Mouse (Mus musculus): ENCODE measurements around the gene Asic1. TPM values are rescaled to one million over a fixed set of nuclear protein-coding genes. Genes with fewer than 3 reads are reported as not detected.

Gene Asic1
- 49.7 and 51.7 TPM in 2 replicates for polyA plus RNA-seq (2014; fragmentation: Nextera tagmentation; extraction: Ambion mirVana)

GRCm38 (mm10) chr15:99670154-99670821 is at the start of gene Asic1:
Gene Asic1, plus strand, starts transcription at chr15:99670368.
- Histone ChIP-seq H3K27me3 (ENCODE audit: control insufficient read depth, insufficient read depth, low read length) (no peaks in the 10 kb centered on the region), H3K4me2 (replicated peaks) (peak within 1 kb of the TSS; percentile 69), H3K4me3 (replicated peaks; ENCODE audit: low read length) (peak within 1 kb of the TSS; percentile 90), H3K9ac (peak within 1 kb of the TSS; percentile 99), H3K27ac (peak within 1 kb of the TSS; percentile 92), H3K4me1 (replicated peaks; ENCODE audit: control insufficient read depth, insufficient read depth, low read length) (peaks cover 49% of the 10 kb centered on the region), H3K9me3 (ENCODE audit: control insufficient read depth, low read length) (no peaks in the 10 kb centered on the region), H3K36me3 (replicated peaks; ENCODE audit: control insufficient read depth, insufficient read depth) (peaks cover 19% of the 10 kb centered on the region; the same call in 1 of the 2 replicates)
- peak; percentile 66 for ATAC-seq (ENCODE audit: low FRiP score)
- under 1% methylated on average over 60 of the region's 74 CpGs for WGBS
- DNase-seq (ENCODE audit: low spot score) = peak; percentile 67

- H3K27me3 ChIP-seq (ENCODE audit: control insufficient read depth, insufficient read depth, low read length) = no peaks in the 10 kb centered on the region
- H3K9me3 ChIP-seq (ENCODE audit: control insufficient read depth, low read length) = no peaks in the 10 kb centered on the region
- H3K9ac ChIP-seq = no peak overlapping the region
- H3K4me1 ChIP-seq (replicated peaks; ENCODE audit: control insufficient read depth, insufficient read depth, low read length) = no peaks in the 10 kb centered on the region
- no peak overlapping the region for H3K27ac ChIP-seq
- ATAC-seq (ENCODE audit: low FRiP score) (no peak), DNase-seq (ENCODE audit: low spot score) (no peak)
- no peak overlapping the region for H3K4me3 ChIP-seq (replicated peaks; ENCODE audit: low read length)
- WGBS = 93% methylated on average over 11 of the region's 11 CpGs
- H3K4me2 ChIP-seq (replicated peaks) = no peak overlapping the region
- peaks cover 46% of the 10 kb centered on the region for H3K36me3 ChIP-seq (replicated peaks; ENCODE audit: control insufficient read depth, insufficient read depth)
These were observed 48.1 kb upstream of the Asic1 start for GRCm38 (mm10) chr15:99622063-99622462.

- no peak overlapping the region for H3K9ac ChIP-seq
- H3K4me1 ChIP-seq (replicated peaks; ENCODE audit: control insufficient read depth, insufficient read depth, low read length) = no peaks in the 10 kb centered on the region; the same call in 1 of the 2 replicates
- H3K9me3 ChIP-seq (ENCODE audit: control insufficient read depth, low read length) = no peaks in the 10 kb centered on the region
- DNase-seq (ENCODE audit: low spot score) = no peak
- H3K4me2 ChIP-seq (replicated peaks) = no peak overlapping the region
- no peaks in the 10 kb centered on the region for H3K27me3 ChIP-seq (ENCODE audit: control insufficient read depth, insufficient read depth, low read length)
- H3K4me3 ChIP-seq (replicated peaks; ENCODE audit: low read length) = no peak overlapping the region
- H3K36me3 ChIP-seq (replicated peaks; ENCODE audit: control insufficient read depth, insufficient read depth) = peaks cover 51% of the 10 kb centered on the region
- no peak overlapping the region for H3K27ac ChIP-seq
- no peak for ATAC-seq (ENCODE audit: low FRiP score)
These were observed 38.5 kb upstream of the Asic1 start for GRCm38 (mm10) chr15:99631618-99632017.

DNA sequence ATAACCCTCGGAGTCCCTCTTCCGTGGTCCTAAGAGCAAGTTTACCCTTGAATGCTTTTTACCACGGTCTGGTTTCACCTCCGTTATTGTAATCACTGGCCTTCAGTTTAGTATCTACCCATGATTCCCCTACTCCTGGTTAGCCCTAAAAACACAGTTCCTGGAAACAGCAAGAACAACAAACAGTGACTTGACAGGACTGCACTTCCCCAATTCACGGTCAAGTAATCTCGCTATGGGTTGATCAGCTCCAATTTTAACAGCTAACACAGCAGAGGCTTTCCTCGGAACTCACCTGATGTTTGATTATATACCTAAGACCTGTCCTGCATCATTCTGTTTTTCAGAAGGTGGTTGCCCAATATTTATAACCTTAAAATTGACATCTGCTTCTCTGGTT is 35.5 kb upstream of the Asic1 start:
- no peak for DNase-seq (ENCODE audit: low spot score)
- H3K9me3 ChIP-seq (ENCODE audit: control insufficient read depth, low read length) = no peaks in the 10 kb centered on the region
- H3K27ac ChIP-seq = no peak overlapping the region
- no peak for ATAC-seq (ENCODE audit: low FRiP score)
- WGBS = 94% methylated on average over 7 of the region's 7 CpGs
- no peak overlapping the region for H3K4me3 ChIP-seq (replicated peaks; ENCODE audit: low read length)
- no peak overlapping the region for H3K9ac ChIP-seq
- H3K27me3 ChIP-seq (ENCODE audit: control insufficient read depth, insufficient read depth, low read length) = no peaks in the 10 kb centered on the region
- H3K4me2 ChIP-seq (replicated peaks) = no peak overlapping the region
- peaks cover 15% of the 10 kb centered on the region for H3K4me1 ChIP-seq (replicated peaks; ENCODE audit: control insufficient read depth, insufficient read depth, low read length)
- H3K36me3 ChIP-seq (replicated peaks; ENCODE audit: control insufficient read depth, insufficient read depth) = peaks cover 45% of the 10 kb centered on the region

DNA sequence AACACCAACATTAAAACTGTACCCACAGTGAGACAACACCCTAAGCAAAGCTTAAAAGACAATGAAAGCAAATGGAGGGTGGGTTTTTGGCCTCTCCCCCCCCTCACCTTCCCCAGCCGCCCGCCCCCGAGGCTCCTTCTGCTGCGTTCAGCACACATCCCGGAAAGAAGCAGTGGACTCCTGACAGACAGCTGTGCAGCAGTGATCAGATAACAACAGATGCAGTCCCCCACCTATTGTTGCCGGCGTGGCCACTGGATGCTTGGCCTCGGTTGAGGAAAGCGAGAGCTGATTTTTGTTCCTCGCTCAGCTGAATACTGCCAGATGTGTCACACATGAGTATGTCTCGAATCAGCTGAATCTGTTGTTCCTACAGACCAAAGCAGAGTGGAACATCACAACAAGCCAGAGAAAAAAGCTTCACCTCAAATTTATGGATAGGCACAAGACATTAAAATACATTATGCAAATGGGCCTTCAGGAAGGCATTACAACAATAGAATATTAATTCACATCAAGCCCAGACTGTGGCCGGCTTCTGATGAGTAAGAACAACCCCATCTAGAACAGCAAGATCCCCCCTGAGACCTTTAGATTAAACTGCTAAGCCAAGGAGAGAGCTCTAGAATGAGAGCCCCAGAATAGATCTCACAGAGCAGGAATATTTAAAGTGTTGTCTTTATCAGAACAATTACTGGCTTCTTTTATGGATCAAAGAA is 32.6 kb upstream of the Asic1 start:
- Histone ChIP-seq H3K27ac (peak overlapping the region; percentile 92), H3K36me3 (replicated peaks; ENCODE audit: control insufficient read depth, insufficient read depth) (peaks cover 17% of the 10 kb centered on the region), H3K9me3 (ENCODE audit: control insufficient read depth, low read length) (no peaks in the 10 kb centered on the region), H3K4me2 (replicated peaks) (peak overlapping the region; percentile 35), H3K9ac (peak overlapping the region; percentile 48), H3K27me3 (ENCODE audit: control insufficient read depth, insufficient read depth, low read length) (no peaks in the 10 kb centered on the region), H3K4me3 (replicated peaks; ENCODE audit: low read length) (no peak overlapping the region), H3K4me1 (replicated peaks; ENCODE audit: control insufficient read depth, insufficient read depth, low read length) (peaks cover 17% of the 10 kb centered on the region)
- ATAC-seq (ENCODE audit: low FRiP score) = 0 out of 2 replicates have a peak, but pooled peaks have one; percentile 17
- no peak for DNase-seq (ENCODE audit: low spot score)
- 32% methylated on average over 12 of the region's 12 CpGs for WGBS

DNA sequence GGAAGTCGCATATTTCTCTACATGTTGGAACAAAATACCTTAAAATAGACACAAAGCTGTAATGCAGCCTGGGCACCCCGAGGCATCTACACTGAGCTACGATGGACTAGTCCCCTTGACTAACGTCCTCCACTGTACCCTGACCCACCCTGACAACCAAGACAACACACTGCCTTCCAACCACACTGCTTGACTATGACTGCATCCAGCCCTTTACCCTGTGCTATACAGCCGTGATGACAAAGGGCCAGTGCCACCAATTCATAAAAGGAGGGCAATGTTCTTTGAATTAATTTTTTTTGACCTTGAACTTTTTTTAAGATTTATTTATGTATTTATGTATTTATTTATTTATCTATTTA is 32.1 kb upstream of the Asic1 start:
- no peak for DNase-seq (ENCODE audit: low spot score)
- no peaks in the 10 kb centered on the region for H3K9me3 ChIP-seq (ENCODE audit: control insufficient read depth, low read length)
- H3K27ac ChIP-seq = peak overlapping the region; percentile 92
- H3K4me2 ChIP-seq (replicated peaks) = no peak overlapping the region
- 62% methylated on average over 5 of the region's 5 CpGs for WGBS
- no peak for ATAC-seq (ENCODE audit: low FRiP score)
- H3K4me1 ChIP-seq (replicated peaks; ENCODE audit: control insufficient read depth, insufficient read depth, low read length) = peaks cover 20% of the 10 kb centered on the region
- H3K36me3 ChIP-seq (replicated peaks; ENCODE audit: control insufficient read depth, insufficient read depth) = peaks cover 16% of the 10 kb centered on the region
- no peak overlapping the region for H3K9ac ChIP-seq
- H3K4me3 ChIP-seq (replicated peaks; ENCODE audit: low read length) = no peak overlapping the region
- H3K27me3 ChIP-seq (ENCODE audit: control insufficient read depth, insufficient read depth, low read length) = no peaks in the 10 kb centered on the region

- ATAC-seq (ENCODE audit: low FRiP score) = no peak
- WGBS = 39% methylated on average over 6 of the region's 6 CpGs
These were observed 27.5 kb upstream of the Asic1 start for GRCm38 (mm10) chr15:99642622-99643021.

DNA sequence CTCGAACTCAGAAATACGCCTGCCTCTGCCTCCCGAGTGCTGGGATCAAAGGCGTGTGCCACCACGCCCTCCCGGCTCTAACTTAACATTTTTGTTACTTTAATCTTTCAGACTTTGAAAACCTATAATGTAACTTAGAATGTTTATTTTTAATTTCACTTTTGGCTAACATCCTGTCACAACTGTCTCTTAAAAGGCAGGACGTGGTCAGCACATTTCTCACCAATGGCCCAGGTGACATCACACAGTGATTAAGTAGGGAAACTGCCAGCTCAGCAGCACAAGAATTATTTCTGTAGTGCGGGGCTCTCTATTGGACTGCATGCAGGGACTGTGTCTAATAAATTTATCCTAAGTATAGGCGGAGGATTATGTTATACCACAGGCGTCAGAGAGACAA is 26.3 kb upstream of the Asic1 start:
- no peak for DNase-seq (ENCODE audit: low spot score)
- H3K36me3 ChIP-seq (replicated peaks; ENCODE audit: control insufficient read depth, insufficient read depth) = 0 out of 2 replicates have a peak, but pooled peaks cover 7% of the 10 kb centered on the region
- peak overlapping the region; percentile 1 for H3K9ac ChIP-seq
- peaks cover 44% of the 10 kb centered on the region for H3K4me1 ChIP-seq (replicated peaks; ENCODE audit: control insufficient read depth, insufficient read depth, low read length)
- no peak overlapping the region for H3K4me3 ChIP-seq (replicated peaks; ENCODE audit: low read length)
- no peak for ATAC-seq (ENCODE audit: low FRiP score)
- WGBS = 68% methylated on average over 10 of the region's 10 CpGs
- H3K9me3 ChIP-seq (ENCODE audit: control insufficient read depth, low read length) = no peaks in the 10 kb centered on the region
- no peaks in the 10 kb centered on the region for H3K27me3 ChIP-seq (ENCODE audit: control insufficient read depth, insufficient read depth, low read length)
- peak overlapping the region; percentile 34 for H3K27ac ChIP-seq
- H3K4me2 ChIP-seq (replicated peaks) = no peak overlapping the region

More at GRCm38 (mm10) chr15:99642622-99643021, 27.5 kb upstream of the Asic1 start:
- Histone ChIP-seq H3K27me3 (ENCODE audit: control insufficient read depth, insufficient read depth, low read length) (no peaks in the 10 kb centered on the region), H3K4me2 (replicated peaks) (peak overlapping the region; percentile 19; the same call in 1 of the 2 replicates), H3K27ac (peak overlapping the region; percentile 61), H3K9me3 (ENCODE audit: control insufficient read depth, low read length) (no peaks in the 10 kb centered on the region), H3K9ac (no peak overlapping the region), H3K4me3 (replicated peaks; ENCODE audit: low read length) (no peak overlapping the region), H3K36me3 (replicated peaks; ENCODE audit: control insufficient read depth, insufficient read depth) (peaks cover 7% of the 10 kb centered on the region; the same call in 1 of the 2 replicates), H3K4me1 (replicated peaks; ENCODE audit: control insufficient read depth, insufficient read depth, low read length) (peaks cover 38% of the 10 kb centered on the region)
- no peak for DNase-seq (ENCODE audit: low spot score)

GRCm38 (mm10) chr15:99644776-99645175 is 25.4 kb upstream of the Asic1 start:
- no peak for DNase-seq (ENCODE audit: low spot score)

More at GRCm38 (mm10) chr15:99644776-99645175, 25.4 kb upstream of the Asic1 start:
- H3K4me3 ChIP-seq (replicated peaks; ENCODE audit: low read length) = no peak overlapping the region
- peak overlapping the region; percentile 1; the same call in 1 of the 2 replicates for H3K9ac ChIP-seq
- 27% methylated on average over 7 of the region's 7 CpGs for WGBS
- H3K27me3 ChIP-seq (ENCODE audit: control insufficient read depth, insufficient read depth, low read length) = no peaks in the 10 kb centered on the region
- H3K36me3 ChIP-seq (replicated peaks; ENCODE audit: control insufficient read depth, insufficient read depth) = no peaks in the 10 kb centered on the region
- H3K9me3 ChIP-seq (ENCODE audit: control insufficient read depth, low read length) = no peaks in the 10 kb centered on the region
- H3K4me1 ChIP-seq (replicated peaks; ENCODE audit: control insufficient read depth, insufficient read depth, low read length) = peaks cover 53% of the 10 kb centered on the region
- H3K4me2 ChIP-seq (replicated peaks) = peak overlapping the region; percentile 18; the same call in 1 of the 2 replicates
- H3K27ac ChIP-seq = peak overlapping the region; percentile 34
- ATAC-seq (ENCODE audit: low FRiP score) = no peak

Data from hindbrain, embryonic 14.5 days (tissue).